Mouse (Mus musculus) cerebellum, adult 2 months (tissue): ENCODE data around the gene Tmem182. TPM values are rescaled to one million over a fixed set of nuclear protein-coding genes. Genes with fewer than 3 reads are reported as not detected.

Experiments used
- DNase-seq, 2 experiments: peaks; one replicate each; pipeline ENCODE4 v3.0.0; 2021
- H3K27ac ChIP-seq: fragments of 200-500 bp; 2 replicates; pipeline ENCODE4 v1.5.1; 2012; ENCODE audit warnings: low read length, control low read depth, inconsistent platforms; ENCODE audit not compliant: insufficient read depth
- H3K27me3 ChIP-seq: fragments of 200-500 bp; 2 replicates; pipeline ENCODE4 v1.6.1; 2012; ENCODE audit warnings: inconsistent platforms, mild to moderate bottlenecking, low read length, moderate library complexity; ENCODE audit not compliant: control insufficient read depth, insufficient read depth
- H3K4me1 ChIP-seq: fragments of 200-500 bp; 2 replicates; pipeline ENCODE4 v1.6.1; 2011; ENCODE audit warnings: low read length; ENCODE audit not compliant: control insufficient read depth, insufficient read depth
- H3K4me3 ChIP-seq: fragments of 200-500 bp; replicated peaks from 2 replicates; pipeline ENCODE3; 2011; ENCODE audit warnings: mild to moderate bottlenecking, low read depth, low read length, control low read depth; ENCODE audit not compliant: insufficient read depth
- CTCF ChIP-seq: fragments of 200-500 bp; IDR thresholded peaks from 2 replicates; pipeline ENCODE4 v1.5.1; 2011; ENCODE audit warnings: low read depth, mild to moderate bottlenecking, control low read depth, low read length, moderate library complexity, borderline replicate concordance; ENCODE audit not compliant: insufficient read depth
- POLR2A ChIP-seq: fragments of 200-500 bp; IDR thresholded peaks from 2 replicates; pipeline ENCODE4 v1.6.1; 2011; ENCODE audit warnings: low read length, control low read depth, borderline replicate concordance; ENCODE audit not compliant: insufficient read depth
- WGBS: fragments of 180-500 bp; shearing (Covaris S2); methylation state at CpG from one replicate; pipeline ENCODE4 v1.1.7; 2018; 5-methylcytosine and 5-hydroxymethylcytosine counted together
- polyA plus RNA-seq: library from polyadenylated mRNA; depleted of rRNA; stranded (reverse); fragments of >200 nt; gene quantifications from 2 replicates; pipeline ENCODE4 v1.2.3, GENCODE M21; 2012

Gene Tmem182
- polyA plus RNA-seq, 1 experiment, result 0.23 TPM

DNA sequence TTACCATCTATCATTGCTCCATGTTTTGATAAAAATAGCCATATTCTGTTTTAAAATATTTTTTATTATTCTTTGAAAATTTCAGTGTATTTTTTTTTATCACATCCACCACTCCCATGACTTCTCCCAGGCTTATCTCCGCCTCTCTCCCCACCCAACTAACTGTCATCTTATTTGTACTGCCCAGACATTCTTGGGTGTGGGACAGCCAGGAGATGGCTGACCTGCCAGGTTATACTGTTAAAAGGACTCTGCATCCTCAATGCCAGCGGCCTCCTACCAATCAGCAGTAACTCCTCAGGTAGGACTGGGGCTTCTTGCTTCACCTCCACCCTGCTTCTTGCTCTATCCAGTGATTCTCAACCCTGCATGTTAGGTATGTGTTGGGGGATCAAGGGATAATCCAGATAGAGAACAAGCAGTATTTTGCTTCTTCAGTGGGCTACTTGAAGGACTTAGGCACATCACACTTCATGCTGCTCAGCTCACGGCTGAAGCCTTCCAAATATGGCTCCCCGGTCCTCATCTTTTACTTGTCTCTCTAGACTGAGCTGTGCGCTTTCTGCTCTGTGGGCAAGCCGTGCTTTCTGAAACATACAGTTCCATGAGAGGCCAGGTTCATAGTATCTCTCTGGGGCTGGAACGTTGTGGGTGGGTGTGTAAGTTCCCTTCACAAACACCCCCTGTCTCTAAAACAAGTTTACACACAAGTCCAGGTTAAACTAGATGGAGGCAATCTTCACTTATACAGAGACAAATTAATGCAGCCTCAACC lies 34.0 kb upstream of the Tmem182 start:
- DNase-seq, result no peak

DNA sequence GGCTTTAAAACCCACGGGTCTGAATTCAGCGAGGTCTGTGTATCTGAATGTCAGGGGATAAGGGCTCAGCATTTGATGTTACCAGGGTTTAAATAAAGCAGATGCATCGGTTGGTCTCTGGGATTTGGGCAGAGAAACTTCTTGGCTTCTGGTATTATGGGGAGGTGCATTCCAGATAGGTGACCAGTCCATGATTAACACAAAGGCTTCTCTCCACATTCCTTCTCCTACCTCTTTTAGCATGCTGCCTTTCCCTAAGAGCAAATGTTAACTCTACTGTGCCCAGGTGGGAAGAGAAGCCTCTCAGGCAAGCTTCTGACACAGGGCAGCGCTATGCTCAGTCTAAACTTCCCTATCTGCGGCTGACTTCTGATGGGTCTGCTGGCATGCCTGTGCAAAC lies 32.2 kb upstream of the Tmem182 start:
- DNase-seq, result no peak
- TF ChIP-seq CTCF (no peak), POLR2A (no peak)
- no peak overlapping the region for H3K27ac ChIP-seq
- WGBS, result 88% methylated on average over 5 of the region's 5 CpGs
- no peak overlapping the region for H3K4me3 ChIP-seq
- H3K27me3 ChIP-seq, result no peaks in the 10 kb centered on the region
- no peaks in the 10 kb centered on the region for H3K4me1 ChIP-seq

More for the DNA sequence above, 34.0 kb upstream of the Tmem182 start:
- H3K4me1 ChIP-seq, result no peaks in the 10 kb centered on the region
- no peak for TF ChIP-seq POLR2A
- no peak for TF ChIP-seq CTCF
- H3K27ac ChIP-seq, result no peak overlapping the region
- WGBS, result 91% methylated on average over 7 of the region's 7 CpGs
- no peak overlapping the region for H3K4me3 ChIP-seq
- no peaks in the 10 kb centered on the region for H3K27me3 ChIP-seq

DNA sequence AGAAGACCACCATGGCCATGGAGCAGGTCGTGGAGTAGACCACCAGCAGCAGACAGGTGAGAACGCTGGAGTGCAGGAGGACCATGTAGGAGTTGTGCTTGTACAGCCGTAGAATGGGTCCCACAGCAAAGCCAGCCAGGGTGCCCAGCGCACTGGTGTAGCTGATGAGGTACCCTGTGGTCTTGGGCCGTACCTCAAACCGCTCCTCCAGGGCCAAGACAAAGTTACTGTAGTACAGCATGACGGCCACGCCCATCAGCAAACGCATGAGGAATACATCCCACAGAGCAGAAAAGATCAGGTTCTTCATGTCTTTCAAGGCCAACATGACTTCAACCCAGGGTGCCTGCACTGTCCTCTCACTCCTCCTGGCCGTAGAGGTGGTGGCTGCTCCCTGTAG lies 31.4 kb upstream of the Tmem182 start:
- Histone ChIP-seq H3K27me3 (no peaks in the 10 kb centered on the region), H3K4me1 (no peaks in the 10 kb centered on the region), H3K27ac (no peak overlapping the region), H3K4me3 (no peak overlapping the region)
- TF ChIP-seq POLR2A, result no peak
- 92% methylated on average over 10 of the region's 10 CpGs for WGBS
- no peak for DNase-seq

- Histone ChIP-seq H3K4me1 (no peaks in the 10 kb centered on the region), H3K4me3 (no peak overlapping the region), H3K27ac (no peak overlapping the region), H3K27me3 (no peaks in the 10 kb centered on the region)
- TF ChIP-seq POLR2A (no peak), CTCF (no peak)
- no peak for DNase-seq
- WGBS, result 83% methylated on average over 2 of the region's 2 CpGs
Observed at GRCm38 (mm10) chr1:40776102-40776501, 29.3 kb upstream of the Tmem182 start.

DNA sequence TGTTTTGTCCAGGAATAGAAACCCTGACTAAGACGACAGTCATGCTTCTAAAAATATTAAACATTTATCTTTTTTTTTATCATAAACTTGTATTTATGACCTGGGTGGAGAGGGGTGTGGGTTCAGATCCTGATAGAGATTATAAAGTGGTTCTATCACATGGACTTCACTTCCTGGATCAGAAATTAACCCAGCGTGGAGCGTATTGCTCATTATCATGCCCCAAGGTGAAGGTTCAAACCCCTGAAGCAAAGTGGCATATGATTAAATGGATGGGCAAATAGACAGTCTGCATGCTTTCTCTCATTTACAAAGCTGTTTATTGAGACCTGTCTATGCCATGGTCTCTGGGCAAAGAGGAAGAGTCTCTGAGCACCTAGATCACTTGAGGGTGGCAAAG lies 28.6 kb upstream of the Tmem182 start:
- no peaks in the 10 kb centered on the region for H3K4me1 ChIP-seq
- 95% methylated on average over 3 of the region's 3 CpGs for WGBS
- TF ChIP-seq POLR2A (no peak), CTCF (no peak)
- DNase-seq, result no peak
- no peaks in the 10 kb centered on the region for H3K27me3 ChIP-seq
- H3K4me3 ChIP-seq, result no peak overlapping the region
- no peak overlapping the region for H3K27ac ChIP-seq

DNA sequence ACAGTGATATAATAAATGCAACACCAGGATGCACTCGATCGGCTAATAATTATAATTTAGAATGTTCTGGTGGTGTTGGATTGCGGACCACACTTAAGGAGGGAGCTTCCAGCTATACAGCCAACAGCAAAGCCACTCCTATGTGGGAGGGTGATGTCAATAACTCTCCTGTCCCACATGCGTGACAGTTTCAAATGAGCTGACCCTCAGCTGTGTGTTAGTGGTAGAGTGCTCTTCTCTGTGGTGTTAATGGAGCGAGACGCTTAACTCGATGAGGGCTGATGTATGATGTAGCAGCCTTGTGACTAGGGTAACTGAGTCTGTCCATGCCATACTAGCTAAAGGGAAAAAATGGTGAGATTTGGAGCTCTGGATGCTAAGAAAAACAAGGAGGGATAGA lies 22.0 kb upstream of the Tmem182 start:
- DNase-seq, result no peak
- Histone ChIP-seq H3K27me3 (no peaks in the 10 kb centered on the region), H3K4me1 (no peaks in the 10 kb centered on the region), H3K4me3 (no peak overlapping the region), H3K27ac (no peak overlapping the region)
- TF ChIP-seq POLR2A, result no peak
- no peak for TF ChIP-seq CTCF
- 93% methylated on average over 7 of the region's 7 CpGs for WGBS

GRCm38 (mm10) chr1:40784306-40784705 lies 21.1 kb upstream of the Tmem182 start:
- no peak for DNase-seq
- 76% methylated on average over 9 of the region's 9 CpGs for WGBS
- TF ChIP-seq POLR2A (no peak), CTCF (no peak)
- Histone ChIP-seq H3K4me3 (no peak overlapping the region), H3K4me1 (no peaks in the 10 kb centered on the region), H3K27ac (no peak overlapping the region), H3K27me3 (no peaks in the 10 kb centered on the region)

- no peak for TF ChIP-seq POLR2A
- TF ChIP-seq CTCF, result no peak
Observed at GRCm38 (mm10) chr1:40785876-40786445, 19.4 kb upstream of the Tmem182 start.

More at GRCm38 (mm10) chr1:40785876-40786445, 19.4 kb upstream of the Tmem182 start:
- Histone ChIP-seq H3K4me3 (no peak overlapping the region), H3K27ac (no peak overlapping the region), H3K27me3 (no peaks in the 10 kb centered on the region), H3K4me1 (no peaks in the 10 kb centered on the region)
- no peak for DNase-seq
- 84% methylated on average over 11 of the region's 11 CpGs for WGBS
